Mouse (Mus musculus): Measurements from ENCODE around the gene Lysmd1. TPM values are rescaled to one million over a fixed set of nuclear protein-coding genes. Genes with fewer than 3 reads are reported as not detected.
A peak's percentile ranks its signal among the peaks of the same experiment; 100 is the strongest.

Gene Lysmd1
- total RNA-seq, 2 experiments from 2014 or later, result 6.0 to 6.7 TPM

GRCm38 (mm10) chr3:95136336-95136735 is 2.4 kb downstream of the Lysmd1 start:
- DNase-seq, result no peak

GRCm38 (mm10) chr3:95139586-95140288 is 5.8 kb downstream of the Lysmd1 start:
- DNase-seq, result no peak

- DNase-seq, result no peak
These were observed 6.4 kb downstream of the Lysmd1 start for GRCm38 (mm10) chr3:95140289-95140595.

- DNase-seq, result no peak
These were observed 6.9 kb downstream of the Lysmd1 start for GRCm38 (mm10) chr3:95140795-95141194.

- no peak for DNase-seq
These were observed 7.6 kb downstream of the Lysmd1 start for GRCm38 (mm10) chr3:95141474-95141873.

- DNase-seq, result no peak
These were observed 8.2 kb downstream of the Lysmd1 start, which contains the start of gene Tnfaip8l2 for GRCm38 (mm10) chr3:95141952-95142616. TSS of gene Tnfaip8l2 (minus strand) at chr3:95142360.

- DNase-seq, result peak; percentile 87
These were observed 8.7 kb downstream of the Lysmd1 start for GRCm38 (mm10) chr3:95142617-95143011.

GRCm38 (mm10) chr3:95147924-95148323 is 14.0 kb downstream of the Lysmd1 start:
- DNase-seq, result no peak

- DNase-seq, result peak; percentile 46
These were observed 20.0 kb downstream of the Lysmd1 start for GRCm38 (mm10) chr3:95153874-95154273.

GRCm38 (mm10) chr3:95159511-95159986 is 25.7 kb downstream of the Lysmd1 start:
- no peak for DNase-seq

GRCm38 (mm10) chr3:95159987-95160963 is 26.4 kb downstream of the Lysmd1 start, which contains the start of gene Sema6c:
TSS of gene Sema6c (plus strand) at chr3:95160457.
- peak; percentile 93 for DNase-seq

- peak; percentile 58 for DNase-seq
These were observed 27.2 kb downstream of the Lysmd1 start for GRCm38 (mm10) chr3:95161041-95161551.

GRCm38 (mm10) chr3:95161618-95162344 is 27.9 kb downstream of the Lysmd1 start:
- no peak for DNase-seq

- DNase-seq, result no peak
These were observed 28.4 kb downstream of the Lysmd1 start for GRCm38 (mm10) chr3:95162345-95162628.

GRCm38 (mm10) chr3:95163419-95164255 is 29.7 kb downstream of the Lysmd1 start:
- peak; percentile 76 for DNase-seq

GRCm38 (mm10) chr3:95164256-95164550 is 30.3 kb downstream of the Lysmd1 start:
- DNase-seq, result no peak

GRCm38 (mm10) chr3:95164840-95165239 is 31.0 kb downstream of the Lysmd1 start:
- DNase-seq, result no peak

- no peak for DNase-seq
These were observed 36.1 kb downstream of the Lysmd1 start for GRCm38 (mm10) chr3:95169996-95170395.

GRCm38 (mm10) chr3:95171105-95171504 is 37.2 kb downstream of the Lysmd1 start:
- no peak for DNase-seq

- peak; percentile 30 for DNase-seq
These were observed 38.8 kb downstream of the Lysmd1 start for GRCm38 (mm10) chr3:95172526-95173255.

All from gastrocnemius, postnatal 10 days (tissue).